Mouse (Mus musculus) liver, embryonic 14.5 days (tissue): Measurements from ENCODE around the gene Tubb4a. TPM values are rescaled to one million over a fixed set of nuclear protein-coding genes. Genes with fewer than 3 reads are reported as not detected.

Experiments
- ATAC-seq: fragments of 200-750 bp; cut with Nextera tagmentation; 2 replicates; pipeline ENCODE4 v1.8.0; 2017; ENCODE audit warnings: moderate number of reproducible peaks, mild to moderate bottlenecking, moderate library complexity; ENCODE audit not compliant: insufficient read depth
- DNase-seq, 3 experiments: peaks; one replicate each; pipeline ENCODE4 v3.0.0-alpha.2; 2012 to 2013; ENCODE audit warnings: low read depth in 3 of 3, low spot score in 3 of 3
- H3K27ac ChIP-seq: fragments of 300-500 bp; sonication (generic); 2 replicates; pipeline ENCODE4 v1.5.1; 2014; ENCODE audit warnings: moderate library complexity, mild to moderate bottlenecking, control low read depth, inconsistent platforms
- H3K27me3 ChIP-seq: fragments of 300-500 bp; sonication (generic); 2 replicates; pipeline ENCODE4 v1.6.1; 2014; ENCODE audit warnings: mild to moderate bottlenecking, low read length, moderate library complexity; ENCODE audit not compliant: control insufficient read depth, insufficient read depth
- H3K36me3 ChIP-seq: fragments of 300-500 bp; sonication (generic); replicated peaks from 2 replicates; pipeline ENCODE4 v1.6.1; 2014; ENCODE audit warnings: low read depth; ENCODE audit not compliant: control insufficient read depth, insufficient read depth
- H3K4me1 ChIP-seq, 2 experiments: fragments of 200-500 bp in 1 of 2; fragments of 300-500 bp in 1 of 2; sonication (generic) in 1 of 2; replicated peaks; 2 replicates each; pipeline ENCODE4 v1.6.1; 2012 to 2014; ENCODE audit warnings: antibody characterized with exemption in 1 of 2, inconsistent platforms in 1 of 2, low read length in 1 of 2; ENCODE audit not compliant: control insufficient read depth in 2 of 2, insufficient read depth in 2 of 2
- H3K4me2 ChIP-seq: fragments of 300-500 bp; sonication (generic); 2 replicates; pipeline ENCODE4 v1.6.1; 2014; ENCODE audit warnings: low read depth, mild to moderate bottlenecking, control low read depth, moderate library complexity
- H3K4me3 ChIP-seq, 2 experiments: fragments of 200-500 bp in 1 of 2; fragments of 300-500 bp in 1 of 2; sonication (generic) in 1 of 2; 2 replicates each; pipeline ENCODE4 v1.5.1; 2012 to 2014; ENCODE audit warnings: low read depth in 2 of 2, low read length in 2 of 2, mild to moderate bottlenecking in 2 of 2, control low read depth in 1 of 2, inconsistent platforms in 1 of 2, moderate library complexity in 1 of 2; ENCODE audit not compliant: insufficient read depth in 1 of 2
- H3K9ac ChIP-seq: fragments of 300-500 bp; sonication (generic); replicated peaks from 2 replicates; pipeline ENCODE4 v1.6.1; 2014; ENCODE audit warnings: mild to moderate bottlenecking, control low read depth, moderate library complexity
- H3K9me3 ChIP-seq: fragments of 300-500 bp; sonication (generic); 2 replicates; pipeline ENCODE4 v1.6.1; 2016; ENCODE audit warnings: low read length, mixed read lengths; ENCODE audit not compliant: control insufficient read depth
- CTCF ChIP-seq: IDR thresholded peaks from 2 replicates; pipeline ENCODE4 v1.5.1; 2016; ENCODE audit warnings: antibody characterized with exemption, low read depth, control low read depth
- EP300 ChIP-seq: IDR thresholded peaks from 2 replicates; pipeline ENCODE4 v1.6.1; 2016; ENCODE audit warnings: antibody characterized with exemption, low read depth
- WGBS: fragments of 180-500 bp; shearing (Covaris S2); extraction: QIAGEN DNeasy Blood & Tissue Kit; methylation state at CpG from one replicate; pipeline ENCODE4 v1.1.7; 2014; ENCODE audit not compliant: insufficient replicate concordance; 5-methylcytosine and 5-hydroxymethylcytosine counted together
- polyA plus RNA-seq, 2 experiments: library from polyadenylated mRNA; depleted of rRNA in 1 of 2; stranded (reverse) in 1 of 2; unstranded in 1 of 2; fragments of >200 nt; fragmentation: Nextera tagmentation in 1 of 2; extraction: Ambion mirVana in 1 of 2; gene quantifications; 2 replicates each; pipeline versions ENCODE4 v1.2.1 to v1.2.3; 2012 to 2014

Tubb4a gene
- polyA plus RNA-seq, 2 experiments = 0.14 to 0.22 TPM

- TF ChIP-seq CTCF (no peak), EP300 (no peak)
- Histone ChIP-seq H3K4me1 (peaks cover 9% of the 10 kb centered on the region in 2 experiments; a peak in 3 of 4 replicates), H3K36me3 (no peaks in the 10 kb centered on the region), H3K9me3 (no peaks in the 10 kb centered on the region), H3K4me2 (peak overlapping the region; percentile 58; the same call in 1 of the 2 replicates), H3K4me3 (no peak overlapping the region; a peak in 1 of 4 replicates), H3K9ac (no peak overlapping the region), H3K27ac (no peak overlapping the region), H3K27me3 (peaks cover 34% of the 10 kb centered on the region)
- ATAC-seq (no peak), DNase-seq (no peak)
- WGBS = 31% methylated on average over 8 of the region's 8 CpGs
These were observed 24.6 kb downstream of the Tubb4a start for GRCm38 (mm10) chr17:57063031-57063430.

- TF ChIP-seq EP300 (no peak), CTCF (no peak)
- ATAC-seq = no peak
- H3K27ac ChIP-seq = no peak overlapping the region
- DNase-seq = no peak
- peaks cover 9% of the 10 kb centered on the region in 2 experiments; a peak in 3 of 4 replicates for H3K4me1 ChIP-seq
- no peak overlapping the region for H3K9ac ChIP-seq
- peak overlapping the region; percentile 3 to 44; a peak in 3 of 4 replicates for H3K4me3 ChIP-seq
- H3K9me3 ChIP-seq = no peaks in the 10 kb centered on the region
- WGBS = 2% methylated on average over 22 of the region's 22 CpGs
- H3K27me3 ChIP-seq = peaks cover 34% of the 10 kb centered on the region
- peak overlapping the region; percentile 58 for H3K4me2 ChIP-seq
- no peaks in the 10 kb centered on the region for H3K36me3 ChIP-seq
These were observed 25.0 kb downstream of the Tubb4a start for GRCm38 (mm10) chr17:57062548-57062947.

- H3K27ac ChIP-seq = no peak overlapping the region
These were observed 25.5 kb downstream of the Tubb4a start for GRCm38 (mm10) chr17:57062011-57062521.

GRCm38 (mm10) chr17:57061069-57061468 lies 26.5 kb downstream of the Tubb4a start:
- Histone ChIP-seq H3K27me3 (peaks cover 34% of the 10 kb centered on the region), H3K9me3 (no peaks in the 10 kb centered on the region), H3K27ac (no peak overlapping the region), H3K36me3 (no peaks in the 10 kb centered on the region), H3K4me1 (peaks cover 5 to 6% of the 10 kb centered on the region in 2 experiments; a peak in 3 of 4 replicates), H3K9ac (no peak overlapping the region), H3K4me3 (no peak overlapping the region), H3K4me2 (peak overlapping the region; percentile 96)
- no peak for TF ChIP-seq EP300
- no peak for TF ChIP-seq CTCF
- DNase-seq = no peak
- no peak for ATAC-seq
- WGBS = 32% methylated on average over 10 of the region's 10 CpGs

More at GRCm38 (mm10) chr17:57062011-57062521, 25.5 kb downstream of the Tubb4a start:
- Histone ChIP-seq H3K4me1 (peaks cover 9% of the 10 kb centered on the region in 2 experiments; a peak in 3 of 4 replicates), H3K36me3 (no peaks in the 10 kb centered on the region), H3K4me2 (peak overlapping the region; percentile 58), H3K4me3 (peak overlapping the region; percentile 3 to 44; a peak in 3 of 4 replicates), H3K9me3 (no peaks in the 10 kb centered on the region), H3K9ac (no peak overlapping the region), H3K27me3 (peaks cover 34% of the 10 kb centered on the region)
- DNase-seq (no peak), ATAC-seq (no peak)
- WGBS = 1% methylated on average over 39 of the region's 39 CpGs
- TF ChIP-seq CTCF (no peak), EP300 (no peak)

GRCm38 (mm10) chr17:57060231-57060801 lies 27.3 kb downstream of the Tubb4a start:
- ATAC-seq = peak; percentile 78
- Histone ChIP-seq H3K4me2 (peak overlapping the region; percentile 96), H3K9ac (no peak overlapping the region; the same call in 1 of the 2 replicates), H3K27me3 (peaks cover 34% of the 10 kb centered on the region), H3K27ac (no peak overlapping the region), H3K4me1 (peaks cover 5 to 6% of the 10 kb centered on the region in 2 experiments; a peak in 3 of 4 replicates), H3K9me3 (no peaks in the 10 kb centered on the region), H3K36me3 (no peaks in the 10 kb centered on the region), H3K4me3 (peak overlapping the region; percentile 54 to 63)
- under 1% methylated on average over 44 of the region's 44 CpGs for WGBS
- TF ChIP-seq EP300 = no peak
- peak; percentile 83 for TF ChIP-seq CTCF
- DNase-seq = peak; percentile 78 to 87 (median 83)
